Mouse (Mus musculus): ENCODE results near the gene Wtip. TPM values are rescaled to one million over a fixed set of nuclear protein-coding genes. Genes with fewer than 3 reads are reported as not detected.
"Not testable (repeated sequence)": the region's sequence is repeated elsewhere in the genome, so short reads cannot be mapped to it uniquely, and the experiment has no call there.

Gene Wtip
- total RNA-seq (2015): 0.09 and 0.14 TPM in 2 replicates
- 0.33 TPM in 1 of 2 replicates, not detected in the other for total RNA-seq (2017)

DNA sequence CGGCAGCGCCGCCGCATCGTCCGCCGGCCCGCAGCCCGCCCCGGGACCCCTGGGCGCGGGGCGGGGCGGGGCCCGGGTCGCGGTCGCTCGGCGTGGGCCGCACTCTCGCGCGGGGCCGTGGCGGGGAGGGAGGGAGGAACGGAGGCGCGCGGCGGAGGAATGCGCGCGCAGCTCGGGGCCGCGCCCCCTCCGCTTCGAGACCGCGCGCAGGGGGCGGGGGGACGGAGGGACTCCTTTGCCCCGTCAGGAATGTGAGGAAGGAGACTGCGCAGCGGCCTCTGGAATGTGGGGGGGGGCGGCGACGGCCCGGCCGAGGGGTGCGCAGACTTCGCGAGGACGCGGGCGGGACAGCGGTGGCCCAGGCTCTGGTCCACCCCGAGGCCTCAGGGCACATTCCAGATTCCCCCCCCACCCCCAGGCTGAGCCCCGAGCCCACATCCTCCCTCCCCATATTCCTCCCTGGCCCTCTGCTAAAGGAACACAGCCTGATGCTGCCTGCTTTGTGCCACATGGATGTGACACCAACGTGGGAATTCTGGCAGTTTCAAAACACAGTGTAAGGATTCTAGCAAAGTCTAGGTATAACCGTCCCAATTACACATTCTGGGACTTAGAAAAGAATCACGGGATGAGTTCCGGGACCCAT lies at the start of gene Wtip:
Gene Wtip, minus strand, starts transcription at position 152 of the 646 bp plus-strand sequence.
- ATAC-seq (ENCODE audit: poor library complexity, severe bottlenecking): no peak

DNA sequence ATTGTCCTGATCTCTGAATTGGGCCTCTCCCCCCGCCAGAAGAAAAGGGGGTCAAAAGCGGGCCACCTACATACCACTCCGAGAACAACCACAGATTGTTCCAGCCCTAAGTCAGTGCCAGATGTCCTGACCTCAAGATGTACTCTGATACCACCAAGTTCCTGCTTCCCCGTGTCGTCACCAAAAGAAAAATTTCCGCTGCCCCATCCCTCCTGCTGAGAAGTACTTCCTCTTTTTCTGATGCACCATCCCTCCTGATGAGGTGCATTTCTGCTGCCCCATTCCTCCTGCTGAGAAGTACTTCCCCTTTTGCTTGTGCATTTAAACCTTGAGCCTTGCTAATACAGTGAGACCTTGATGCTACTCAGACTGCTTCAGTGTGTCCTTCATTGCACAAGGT lies 43.2 kb upstream of the Wtip start:
- ATAC-seq (ENCODE audit: poor library complexity, severe bottlenecking): not testable (repeated sequence)

DNA sequence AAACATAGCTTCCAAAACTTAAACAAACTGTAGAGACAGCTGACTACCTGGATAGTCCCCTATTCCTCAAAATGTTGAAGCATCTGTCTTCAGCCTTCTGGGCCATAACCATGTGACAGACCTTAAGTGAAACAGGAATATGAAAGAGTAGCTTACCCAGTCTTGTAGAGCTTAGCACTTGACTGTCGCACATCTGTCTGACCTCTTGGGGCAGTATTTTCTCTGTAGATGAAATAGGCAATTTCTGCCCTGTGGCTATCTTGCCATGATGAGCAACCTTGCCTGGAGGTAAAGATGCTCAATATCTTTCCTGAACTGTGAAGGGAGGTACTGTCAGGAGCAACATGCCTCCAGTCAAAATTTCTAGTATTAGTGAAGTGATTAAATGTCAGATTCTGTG lies 39.2 kb upstream of the Wtip start:
- 0 out of 2 replicates have a peak, but pooled peaks have one; percentile 25 for ATAC-seq (ENCODE audit: poor library complexity, severe bottlenecking)

DNA sequence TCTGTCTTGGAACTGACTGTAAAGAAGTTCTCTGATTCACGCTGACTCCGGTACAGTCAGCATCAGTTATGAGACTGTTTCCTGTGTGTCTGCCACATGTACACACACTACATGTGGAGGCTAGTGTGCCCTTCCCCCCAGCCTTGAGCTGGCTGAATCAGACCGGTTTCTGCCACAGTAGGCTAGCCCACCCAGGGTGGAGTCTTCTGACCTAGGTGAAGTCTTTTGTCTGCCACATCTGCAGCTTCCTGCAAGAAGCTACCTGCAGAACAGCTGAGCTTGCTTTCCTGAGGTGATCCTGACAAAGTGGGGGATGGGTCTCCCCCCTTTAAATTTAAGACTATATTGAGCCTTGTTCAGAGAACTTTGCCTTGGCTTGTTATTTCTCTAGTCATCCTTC lies 36.4 kb upstream of the Wtip start, which contains the start of gene Uba2:
Gene Uba2, minus strand, starts transcription at position 146 of the 400 bp plus-strand sequence.
- ATAC-seq (ENCODE audit: poor library complexity, severe bottlenecking): no peak

DNA sequence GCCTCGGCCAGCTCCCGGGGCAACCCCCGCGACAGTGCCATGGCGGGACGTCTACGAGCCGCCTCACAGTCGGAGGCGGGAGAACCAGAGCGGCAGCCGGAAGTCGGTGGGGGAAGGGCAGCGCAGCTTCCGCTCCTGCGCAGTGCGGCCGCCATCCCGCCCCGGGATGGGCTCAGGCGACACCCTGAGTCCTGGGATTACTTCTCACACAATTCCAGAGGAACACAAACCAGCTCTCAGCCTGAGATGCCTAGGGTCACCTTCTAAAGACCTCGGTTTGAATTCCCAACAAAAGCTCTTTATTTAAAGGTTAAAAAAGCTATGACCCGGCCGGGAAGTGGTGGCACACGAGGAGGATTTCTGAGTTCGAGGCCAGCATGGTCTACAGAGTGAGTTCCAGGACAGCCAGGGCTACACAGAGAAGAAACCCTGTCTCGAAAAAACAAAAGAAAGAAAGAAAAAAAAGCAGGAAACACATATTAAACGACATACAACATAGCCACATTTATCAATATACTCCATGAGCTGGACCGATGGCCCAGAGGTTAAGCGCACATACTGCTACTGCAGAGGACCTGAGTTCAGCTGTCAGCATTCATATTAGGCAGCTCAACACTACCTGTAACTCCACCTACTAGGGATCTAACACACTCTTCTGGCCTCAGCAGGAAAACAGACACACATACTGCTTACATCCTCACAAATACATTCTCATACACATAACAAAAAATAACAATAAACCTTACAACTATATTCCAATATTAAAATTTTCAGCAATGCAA lies 35.6 kb upstream of the Wtip start:
- peak; percentile 99 for ATAC-seq (ENCODE audit: poor library complexity, severe bottlenecking)

DNA sequence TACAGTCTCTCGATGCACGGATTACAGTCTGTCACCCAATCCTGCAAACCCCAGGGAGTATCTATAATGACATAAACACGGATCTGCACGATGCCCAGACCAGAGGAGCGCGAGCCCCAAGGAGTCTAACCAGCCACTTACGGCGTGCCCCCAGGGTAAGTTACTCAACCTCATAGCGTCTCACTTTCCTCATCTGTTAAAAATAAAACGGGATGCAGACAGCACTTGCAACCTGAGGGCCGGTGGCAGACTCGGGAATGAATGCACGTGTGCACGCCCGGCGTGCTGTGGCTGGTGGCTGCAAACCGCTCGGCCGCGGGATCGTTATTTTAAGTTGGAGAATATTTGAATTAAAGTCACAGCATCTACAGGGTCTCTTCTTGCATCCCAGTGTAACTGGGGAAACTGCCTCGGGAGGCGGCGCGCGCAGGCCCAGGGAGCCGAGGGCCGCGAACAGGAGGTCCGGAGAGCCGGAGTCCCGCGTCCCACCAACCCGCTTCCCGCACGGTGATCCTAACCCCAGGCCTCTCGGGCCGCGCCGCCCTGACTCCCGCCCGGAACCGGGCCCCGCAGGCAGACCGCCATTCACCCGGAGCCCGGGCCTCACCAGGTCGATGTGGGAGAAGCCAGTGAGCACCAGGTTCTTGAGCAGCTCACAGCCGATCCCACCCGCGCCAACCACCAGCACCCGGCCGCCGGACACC lies 34.9 kb upstream of the Wtip start:
- ATAC-seq (ENCODE audit: poor library complexity, severe bottlenecking): peak; percentile 25; the same call in 1 of the 2 replicates

DNA sequence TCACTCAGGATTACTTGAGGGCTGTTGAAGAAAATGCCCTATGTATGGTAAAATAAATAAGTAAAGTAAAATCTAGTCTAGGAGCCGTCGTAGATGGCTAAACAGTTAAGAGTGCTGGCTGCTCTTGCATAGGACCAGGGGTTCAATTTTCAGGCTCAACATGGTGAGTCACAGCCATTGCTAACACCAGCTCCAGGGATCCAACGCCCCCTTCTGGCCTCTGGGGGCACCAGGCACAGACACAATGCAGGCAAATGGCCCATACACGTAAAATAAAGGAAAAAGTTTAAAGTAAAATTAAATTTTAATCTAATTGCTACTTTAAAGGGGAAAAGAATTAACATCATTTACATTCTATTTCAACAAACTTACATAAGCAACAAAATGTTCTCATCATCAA lies 33.8 kb upstream of the Wtip start:
- ATAC-seq (ENCODE audit: poor library complexity, severe bottlenecking): 0 out of 2 replicates have a peak, but pooled peaks have one; percentile 47

DNA sequence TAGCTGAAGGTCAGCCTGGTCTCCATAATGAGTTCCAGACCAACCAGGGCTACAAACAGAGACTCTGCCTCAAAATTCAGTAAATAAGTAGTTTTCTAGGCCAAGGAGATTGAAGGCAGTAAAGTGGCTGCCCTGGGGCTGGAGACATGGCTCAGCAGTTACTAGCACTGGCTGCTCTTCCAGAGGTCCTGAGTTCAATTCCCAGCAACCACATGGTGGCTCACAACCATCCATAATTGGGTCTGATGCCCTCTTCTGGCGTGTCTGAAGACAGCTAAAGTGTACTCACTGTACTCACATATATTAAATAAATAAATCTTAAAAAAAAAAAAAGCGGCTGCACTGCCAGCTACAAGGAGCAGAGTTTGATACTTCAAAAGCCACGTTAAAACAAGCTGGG lies 32.9 kb upstream of the Wtip start:
- ATAC-seq (ENCODE audit: poor library complexity, severe bottlenecking): no peak

DNA sequence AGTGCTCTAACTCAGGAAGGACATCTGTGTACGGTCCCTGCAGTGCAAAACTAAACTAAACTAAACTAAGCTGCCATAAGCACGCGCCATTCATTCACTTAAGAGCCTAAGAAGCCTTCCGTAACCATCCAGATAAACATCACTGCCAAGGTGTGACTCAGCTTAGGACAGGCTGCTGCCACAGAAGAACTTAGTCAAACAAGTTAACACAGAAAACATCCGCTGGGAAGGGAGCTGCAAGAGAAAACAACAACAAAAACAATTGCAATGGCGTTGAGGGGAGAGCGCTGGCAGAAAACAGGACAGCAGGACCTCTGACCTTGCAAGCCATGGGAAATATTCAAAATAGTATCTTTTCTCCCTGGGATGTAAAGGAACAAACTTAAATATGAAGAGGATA lies 31.6 kb upstream of the Wtip start:
- no peak for ATAC-seq (ENCODE audit: poor library complexity, severe bottlenecking)

DNA sequence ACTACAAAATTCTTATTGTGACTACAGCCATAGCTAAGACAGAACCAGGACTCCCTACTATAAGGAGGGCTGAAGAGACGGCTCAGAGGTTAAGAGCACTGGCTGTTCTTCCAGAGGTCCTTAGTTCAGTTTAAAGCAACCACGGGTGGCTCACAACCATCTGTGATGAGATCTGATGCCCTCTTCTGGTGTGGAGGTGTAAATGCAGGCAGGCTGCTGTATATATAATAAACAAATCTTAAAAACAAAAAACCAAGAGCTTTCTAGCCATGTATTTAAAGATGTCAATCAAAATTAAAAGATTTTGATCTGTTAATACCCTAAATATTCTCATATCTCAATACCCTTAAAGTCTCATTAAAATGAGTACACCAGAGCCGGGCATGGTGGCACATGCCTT lies 26.1 kb upstream of the Wtip start:
- ATAC-seq (ENCODE audit: poor library complexity, severe bottlenecking): no peak

DNA sequence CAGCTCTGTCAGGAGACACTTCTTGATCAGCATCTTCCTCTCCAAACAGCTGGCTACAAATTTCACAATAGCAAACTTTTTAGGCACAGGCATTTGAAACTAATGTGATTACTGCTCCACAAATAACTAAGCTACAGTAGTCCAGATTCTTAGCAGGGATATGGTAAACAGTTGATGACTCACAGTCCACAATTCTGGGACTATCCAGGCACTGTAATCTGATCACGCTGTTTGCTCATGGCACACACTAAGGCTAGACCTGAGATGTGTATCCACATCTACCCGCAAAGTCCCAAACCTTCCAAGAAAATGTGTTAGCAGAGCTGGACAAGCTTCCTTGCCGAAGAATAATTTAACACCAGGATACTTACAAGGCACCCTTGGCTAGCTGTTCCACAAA lies 24.9 kb upstream of the Wtip start:
- ATAC-seq (ENCODE audit: poor library complexity, severe bottlenecking): no peak

DNA sequence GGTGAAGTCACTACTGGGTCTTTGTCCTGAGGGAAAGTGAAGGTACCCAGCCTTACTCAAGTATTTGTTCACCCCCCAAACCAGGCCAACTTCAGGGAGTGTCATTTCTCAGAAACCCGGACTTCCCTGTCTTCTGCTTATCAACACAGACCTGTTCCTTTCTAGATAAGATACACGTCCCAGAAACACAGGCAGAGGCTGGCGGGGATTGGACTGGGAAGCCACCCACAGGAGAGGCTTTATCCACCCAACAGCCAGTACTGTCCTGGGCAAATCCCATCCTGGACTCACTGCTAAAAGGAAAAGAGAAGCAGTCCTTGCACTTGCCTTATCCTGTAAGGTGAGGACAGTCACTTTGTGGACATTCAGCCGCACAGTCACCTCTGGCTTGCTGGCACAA lies 14.1 kb upstream of the Wtip start:
- ATAC-seq (ENCODE audit: poor library complexity, severe bottlenecking): no peak

DNA sequence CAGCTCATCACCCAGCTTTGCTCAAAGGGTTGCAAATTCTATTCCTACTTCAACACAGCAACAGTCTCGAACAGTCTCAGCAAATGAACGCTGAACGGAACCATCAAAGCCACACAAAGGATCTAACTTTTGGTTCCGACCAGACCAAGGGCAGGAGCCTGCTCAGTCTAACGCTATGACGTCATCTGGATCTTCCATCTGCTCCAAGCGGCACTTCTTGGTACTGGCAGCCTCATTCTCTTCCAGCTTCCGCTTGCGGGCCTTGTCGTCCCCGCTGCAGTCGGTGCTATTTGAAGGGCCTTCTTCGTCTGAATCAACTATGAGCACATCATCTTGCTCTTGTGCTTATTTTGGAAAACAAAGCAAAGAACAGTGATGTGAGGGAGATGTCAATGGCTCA lies 8.1 kb upstream of the Wtip start:
- ATAC-seq (ENCODE audit: poor library complexity, severe bottlenecking): no peak

DNA sequence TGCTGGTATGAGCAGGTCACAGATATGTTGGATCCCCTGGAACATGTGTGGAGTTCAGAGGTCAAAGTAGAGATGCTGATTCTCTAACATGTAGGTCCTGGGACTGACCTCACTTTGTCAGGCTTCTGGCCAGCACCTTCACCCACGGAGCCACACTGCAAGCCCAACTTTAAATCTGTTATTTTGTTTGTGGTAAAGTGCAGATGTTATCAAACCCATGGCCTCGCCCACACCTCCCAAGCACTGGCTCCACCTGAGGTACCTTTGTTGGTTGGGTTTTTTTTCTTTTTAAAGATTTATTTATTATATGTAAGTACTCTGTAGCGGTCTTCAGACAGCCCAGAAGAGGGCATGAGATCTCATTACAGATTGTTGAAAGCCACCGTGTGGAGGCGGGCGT lies 6.4 kb upstream of the Wtip start:
- ATAC-seq (ENCODE audit: poor library complexity, severe bottlenecking): no peak

DNA sequence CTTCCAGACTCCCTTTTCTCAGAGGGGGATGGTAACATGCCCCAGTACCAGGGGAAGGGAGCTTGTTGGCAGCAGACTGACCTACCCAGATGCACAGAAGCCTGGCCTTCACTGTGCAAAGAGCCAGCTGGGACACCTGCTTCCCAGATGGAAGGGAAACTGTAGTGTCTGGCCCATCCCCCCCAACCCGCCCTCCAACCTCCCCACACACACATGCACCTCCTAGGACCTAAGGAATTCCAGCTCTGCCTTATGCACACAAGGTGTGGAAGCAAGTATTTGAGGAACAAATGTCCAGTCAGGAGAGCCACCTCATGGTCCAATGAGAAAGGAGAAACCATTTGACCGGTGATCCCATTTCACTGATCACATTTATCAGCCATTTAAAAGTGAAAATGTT lies 1.3 kb upstream of the Wtip start:
- ATAC-seq (ENCODE audit: poor library complexity, severe bottlenecking): no peak

DNA sequence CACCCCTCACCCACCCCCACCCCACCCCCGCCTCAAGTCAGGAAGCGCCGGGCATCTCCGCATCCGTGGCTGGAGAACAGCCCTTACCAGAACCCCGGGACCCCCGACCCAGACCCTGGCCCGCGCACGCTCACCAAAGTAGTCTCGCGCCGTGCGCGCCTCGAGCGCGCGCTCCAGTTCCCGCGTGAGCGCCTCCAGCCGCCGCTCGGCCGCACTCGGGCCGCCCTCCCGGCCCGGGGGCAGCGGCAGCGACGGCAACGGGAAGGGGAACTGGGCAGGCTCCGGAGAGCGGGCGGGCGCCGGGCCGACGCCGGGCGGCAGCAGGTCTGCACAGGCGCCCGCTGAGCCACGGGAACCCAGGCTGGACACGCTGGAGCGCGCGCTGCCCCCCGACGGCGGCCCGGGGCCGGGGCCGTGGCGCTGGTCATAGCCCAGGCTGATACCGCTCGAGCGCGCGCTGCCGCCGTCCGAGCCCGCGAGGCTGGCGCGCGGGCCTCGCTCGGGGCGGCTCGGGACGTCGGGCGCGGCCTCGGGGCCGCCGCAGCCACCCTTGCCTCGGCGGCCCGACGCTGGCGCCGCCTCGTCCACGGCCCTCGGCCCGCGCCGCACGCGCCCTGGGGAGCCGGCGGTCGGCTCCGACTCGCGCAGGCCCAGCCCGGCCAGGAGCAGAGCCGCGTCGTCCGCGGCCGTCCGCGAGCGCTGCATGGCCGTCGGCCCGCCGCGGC lies 551 bp downstream of the Wtip start:
- no peak for ATAC-seq (ENCODE audit: poor library complexity, severe bottlenecking)

DNA sequence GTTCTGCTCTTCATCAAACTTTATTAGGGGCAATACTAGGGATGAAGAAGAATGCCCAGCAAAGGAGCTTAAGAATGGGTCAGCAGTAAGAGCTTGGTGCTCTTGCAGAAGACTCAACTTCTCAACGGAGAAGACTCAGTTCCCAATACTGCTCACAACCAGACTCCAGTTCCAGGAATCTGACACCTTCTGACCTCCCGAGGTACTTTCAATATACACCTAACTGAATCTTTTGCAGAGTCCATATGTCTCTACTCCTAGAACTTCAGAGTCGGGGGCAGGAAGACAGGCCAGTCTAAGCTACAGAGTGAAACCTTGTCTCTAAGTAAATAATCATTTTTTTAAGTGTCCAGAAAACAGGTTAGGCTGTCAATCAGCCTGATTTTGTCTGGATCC lies 1.1 kb downstream of the Wtip start:
- ATAC-seq (ENCODE audit: poor library complexity, severe bottlenecking): no peak

DNA sequence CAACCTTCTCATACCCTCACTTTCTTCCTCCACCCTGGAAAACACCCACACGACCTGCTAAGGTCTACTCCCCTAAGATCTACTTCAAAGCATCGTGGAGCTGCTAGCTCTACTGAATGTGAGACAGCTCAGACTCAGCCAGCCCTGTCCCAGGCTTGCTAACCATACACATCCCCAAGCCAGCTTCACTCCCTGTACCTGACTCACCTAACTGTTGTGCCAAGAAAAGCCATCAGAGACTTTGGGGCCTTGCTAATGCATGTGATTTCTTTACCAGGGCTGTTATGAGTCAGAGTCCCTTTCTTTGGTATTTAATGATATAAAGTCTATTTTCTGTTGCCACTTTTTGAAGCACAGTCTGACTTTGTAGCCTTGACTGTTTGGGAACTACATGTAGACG lies 1.9 kb downstream of the Wtip start:
- ATAC-seq (ENCODE audit: poor library complexity, severe bottlenecking): no peak

DNA sequence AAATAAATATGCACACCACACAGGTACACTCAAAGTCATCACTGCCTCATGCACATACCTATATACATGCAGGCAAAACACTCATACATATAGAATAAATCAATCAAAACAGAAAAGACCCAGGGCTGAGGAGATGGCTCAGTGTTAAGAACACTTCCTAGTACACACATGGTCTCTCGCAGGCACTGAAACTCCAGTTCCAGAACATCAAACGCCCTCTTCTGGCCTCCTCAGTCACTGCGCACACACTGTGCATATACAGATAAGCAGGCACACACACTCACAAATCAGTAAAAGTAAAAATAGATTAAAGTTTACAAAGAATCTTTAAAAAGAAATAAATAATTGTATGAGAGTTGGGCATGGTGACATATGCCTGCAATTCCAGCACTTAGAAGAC lies 6.8 kb downstream of the Wtip start:
- ATAC-seq (ENCODE audit: poor library complexity, severe bottlenecking): no peak

DNA sequence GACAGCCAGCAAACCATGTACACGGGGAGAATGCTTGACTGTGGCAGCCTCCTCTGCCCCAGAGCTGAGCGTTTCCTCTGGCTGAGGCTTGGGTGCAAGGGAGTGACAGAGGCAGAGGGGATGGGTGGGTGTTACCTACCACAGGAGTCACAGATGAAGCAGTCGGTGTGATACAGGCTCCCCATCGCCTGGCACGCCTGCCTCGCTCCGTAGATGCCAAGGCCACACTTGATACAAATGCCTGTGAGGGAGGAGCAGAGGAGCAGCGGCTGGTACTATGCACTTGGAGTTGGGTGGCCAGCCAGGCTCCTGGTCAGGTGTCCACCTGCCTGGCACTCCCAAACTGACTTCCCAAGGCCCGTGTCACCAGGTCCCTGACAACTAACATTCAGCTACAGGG lies 7.7 kb downstream of the Wtip start:
- no peak for ATAC-seq (ENCODE audit: poor library complexity, severe bottlenecking)
